Mouse (Mus musculus): ENCODE results near the gene Fam83e.

The Fam83e gene

GRCm38 (mm10) chr7:45739820-45740219 lies 18.8 kb downstream of the Fam83e start:
- 70% methylated on average over 10 of the region's 10 CpGs for WGBS

- WGBS: 61% methylated on average over 12 of the region's 12 CpGs
These were observed 20.3 kb downstream of the Fam83e start for GRCm38 (mm10) chr7:45741308-45741707.

GRCm38 (mm10) chr7:45741777-45742176 lies 20.8 kb downstream of the Fam83e start:
- WGBS: 40% methylated on average over 11 of the region's 11 CpGs

- WGBS: 18% methylated on average over 19 of the region's 19 CpGs
These were observed 21.3 kb downstream of the Fam83e start for GRCm38 (mm10) chr7:45742338-45742737.

- WGBS: 62% methylated on average over 2 of the region's 2 CpGs
These were observed 23.4 kb downstream of the Fam83e start for GRCm38 (mm10) chr7:45744387-45744786.

GRCm38 (mm10) chr7:45746518-45746917 lies 25.5 kb downstream of the Fam83e start:
- 66% methylated on average over 6 of the region's 6 CpGs for WGBS

GRCm38 (mm10) chr7:45747450-45747849 lies 26.4 kb downstream of the Fam83e start:
- WGBS: 88% methylated on average over 5 of the region's 5 CpGs

- WGBS: 68% methylated on average over 7 of the region's 7 CpGs
These were observed 27.1 kb downstream of the Fam83e start for GRCm38 (mm10) chr7:45748110-45748509.

GRCm38 (mm10) chr7:45749401-45749800 lies 28.4 kb downstream of the Fam83e start:
- 45% methylated on average over 10 of the region's 10 CpGs for WGBS

GRCm38 (mm10) chr7:45750162-45750561 lies 29.1 kb downstream of the Fam83e start:
- whole genome bisulfite sequencing: 64% methylated on average over 9 of the region's 9 CpGs

- WGBS: 68% methylated on average over 6 of the region's 6 CpGs
These were observed 34.7 kb downstream of the Fam83e start for GRCm38 (mm10) chr7:45755703-45756102.

GRCm38 (mm10) chr7:45759400-45759799 lies 38.4 kb downstream of the Fam83e start:
- 16% methylated on average over 25 of the region's 27 CpGs for whole genome bisulfite sequencing

- WGBS: 78% methylated on average over 5 of the region's 5 CpGs
These were observed 39.1 kb downstream of the Fam83e start for GRCm38 (mm10) chr7:45760151-45760550.

GRCm38 (mm10) chr7:45765995-45766394 lies 45.0 kb downstream of the Fam83e start:
- 66% methylated on average over 8 of the region's 8 CpGs for WGBS

GRCm38 (mm10) chr7:45766764-45767163 lies 45.8 kb downstream of the Fam83e start:
- WGBS: 64% methylated on average over 8 of the region's 8 CpGs

- 97% methylated on average over 6 of the region's 6 CpGs for WGBS
These were observed 46.5 kb downstream of the Fam83e start for GRCm38 (mm10) chr7:45767500-45767899.

- WGBS: 76% methylated on average over 8 of the region's 8 CpGs
These were observed 49.5 kb downstream of the Fam83e start for GRCm38 (mm10) chr7:45770427-45771082.

- 70% methylated on average over 4 of the region's 4 CpGs for WGBS
These were observed 50.1 kb downstream of the Fam83e start for GRCm38 (mm10) chr7:45771101-45771500.

- 81% methylated on average over 7 of the region's 7 CpGs for WGBS
These were observed 54.2 kb downstream of the Fam83e start for GRCm38 (mm10) chr7:45775237-45775636.
